Mouse (Mus musculus) neutrophil, adult 59 days (primary cell): ENCODE data around the gene Lpin3. TPM values are rescaled to one million over a fixed set of nuclear protein-coding genes. Genes with fewer than 3 reads are reported as not detected.

Experiments
- total RNA-seq, 2 experiments: library from RNA; stranded (reverse); gene quantifications; 1 replicate in 1 of 2; 2 replicates in 1 of 2; pipeline ENCODE4 v1.2.4; 2023

Lpin3 gene
- not detected for total RNA-seq

GRCm38 (mm10) chr2:160880453-160881195 lies at the start of gene Lpin3:
Lpin3 (plus strand) TSS chr2:160880670.

GRCm38 (mm10) chr2:160872890-160873382 lies 7.5 kb upstream of the Lpin3 start, which contains the start of gene Zhx3:
Zhx3 (minus strand) TSS chr2:160872998.

GRCm38 (mm10) chr2:160912231-160912671 lies 31.8 kb downstream of the Lpin3 start, which contains the start of gene Emilin3:
Emilin3 (minus strand) TSS chr2:160912328.

Other genes starting within 250 kb of the Lpin3 start
- 100 to 1,000 TPM; 150 to 152 TPM for gene Top1, start 234.8 kb upstream of the Lpin3 start, total RNA-seq
- 10 to 100 TPM in 1 of 2 experiments, 1 to 10 TPM in 1; 4.2 to 11.9 TPM for gene Plcg1, start 149.4 kb upstream of the Lpin3 start, total RNA-seq
- 1 to 10 TPM; 5.6 to 7.7 TPM for gene Zhx3, start 7.7 kb upstream of the Lpin3 start, total RNA-seq
- gene Emilin3, start 31.7 kb downstream of the Lpin3 start, total RNA-seq: not detected
- gene Chd6, start 228.4 kb downstream of the Lpin3 start, total RNA-seq: 10 to 100 TPM; 26.9 to 29.6 TPM